Mouse (Mus musculus) frontal cortex, adult 2 months (tissue): ENCODE results near the gene Arap1. TPM values are rescaled to one million over a fixed set of nuclear protein-coding genes. Genes with fewer than 3 reads are reported as not detected.

Experiments
- DNase-seq, 2 experiments: peaks; one replicate each; pipeline ENCODE4 v3.0.0; 2022; ENCODE audit warnings: low spot score in 1 of 2; ENCODE audit errors: extremely low spot score in 1 of 2
- polyA plus RNA-seq: library from polyadenylated mRNA; depleted of rRNA; stranded (reverse); fragments of >200 nt; gene quantifications from 2 replicates; pipeline ENCODE4 v1.2.3, GENCODE M21; 2012; rRNA removed

Arap1 gene
- polyA plus RNA-seq, 1 experiment: 19.5 TPM

- DNase-seq: no peak
Observed at GRCm38 (mm10) chr7:101459923-101460607, 112.2 kb downstream of the Arap1 start.

- peak in 1 of 2 experiments; percentile 69 for DNase-seq
Observed at GRCm38 (mm10) chr7:101460608-101460957, 112.7 kb downstream of the Arap1 start.

GRCm38 (mm10) chr7:101461571-101461970 lies 113.7 kb downstream of the Arap1 start:
- no peak for DNase-seq

Other genes with a start within 250 kb of the Arap1 start
- 59.2 and 67.4 TPM in 2 replicates for gene Atg16l2, start 45.8 kb upstream of the Arap1 start, polyA plus RNA-seq
- gene Stard10, start 31.0 kb upstream of the Arap1 start, polyA plus RNA-seq: 99.4 and 108 TPM in 2 replicates
- 1.5 and 2.3 TPM in 2 replicates for gene Gm45837, start 62.8 kb downstream of the Arap1 start, polyA plus RNA-seq
- 186 and 189 TPM in 2 replicates for gene Pde2a, start 73.6 kb downstream of the Arap1 start, polyA plus RNA-seq
- not detected in 2 replicates for gene Art2b, start 237.5 kb downstream of the Arap1 start, polyA plus RNA-seq